Mouse (Mus musculus) monocyte, adult 2 months (primary cell): ENCODE data around the gene Tmem245.
"Not testable (repeated sequence)": the region's sequence is repeated elsewhere in the genome, so short reads cannot be mapped to it uniquely, and the experiment has no call there.

Experiments used
- DNase-seq, 2 experiments: peaks; one replicate each; pipeline ENCODE4 v3.0.0; 2022; ENCODE audit warnings: low spot score in 2 of 2, low read depth in 1 of 2

Tmem245 gene

GRCm38 (mm10) chr4:56930312-56930711, 16.9 kb downstream of the Tmem245 start:
- no peak for DNase-seq

DNA sequence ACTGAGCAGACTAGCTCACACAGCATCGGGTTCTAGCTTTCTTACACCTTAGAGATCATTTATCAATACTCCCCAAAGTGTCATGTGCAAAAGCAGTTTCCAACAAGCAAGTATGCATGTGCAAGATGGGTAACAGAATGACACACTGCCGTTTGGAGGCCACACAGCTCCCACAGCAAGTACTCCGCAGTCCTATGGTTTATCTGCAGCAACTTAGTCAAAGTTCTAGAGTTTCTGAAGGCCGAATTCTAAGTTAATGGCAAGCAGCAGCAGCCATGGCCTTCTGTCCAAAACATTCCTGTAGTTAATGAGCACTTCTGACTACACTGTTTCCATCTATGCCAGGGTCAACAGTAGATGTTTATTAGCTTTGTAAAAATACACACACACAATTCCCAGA, 20.3 kb downstream of the Tmem245 start:
- DNase-seq: no peak

GRCm38 (mm10) chr4:56922229-56922628, 25.0 kb downstream of the Tmem245 start:
- no peak for DNase-seq

GRCm38 (mm10) chr4:56915732-56916325, 31.4 kb downstream of the Tmem245 start:
- DNase-seq: no peak

DNA sequence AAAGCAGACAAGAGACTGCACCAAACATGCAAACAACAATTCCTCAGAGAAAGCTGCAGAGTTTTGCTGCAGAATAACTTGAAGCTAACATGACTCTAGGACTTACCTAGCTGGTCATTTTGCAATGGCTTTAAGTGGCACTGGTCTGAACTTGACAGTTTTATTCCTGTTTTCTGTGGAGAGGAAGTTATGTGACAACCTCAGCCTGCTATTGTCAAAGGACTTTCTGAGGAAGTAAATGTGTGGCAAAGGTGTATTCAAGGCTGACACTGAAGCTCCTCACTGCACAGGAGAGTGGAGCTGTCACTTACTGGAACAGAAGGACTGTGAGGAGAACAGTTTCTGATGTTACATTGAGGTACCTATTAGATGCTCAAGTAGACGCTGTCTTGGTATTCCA, 32.5 kb downstream of the Tmem245 start:
- no peak for DNase-seq

DNA sequence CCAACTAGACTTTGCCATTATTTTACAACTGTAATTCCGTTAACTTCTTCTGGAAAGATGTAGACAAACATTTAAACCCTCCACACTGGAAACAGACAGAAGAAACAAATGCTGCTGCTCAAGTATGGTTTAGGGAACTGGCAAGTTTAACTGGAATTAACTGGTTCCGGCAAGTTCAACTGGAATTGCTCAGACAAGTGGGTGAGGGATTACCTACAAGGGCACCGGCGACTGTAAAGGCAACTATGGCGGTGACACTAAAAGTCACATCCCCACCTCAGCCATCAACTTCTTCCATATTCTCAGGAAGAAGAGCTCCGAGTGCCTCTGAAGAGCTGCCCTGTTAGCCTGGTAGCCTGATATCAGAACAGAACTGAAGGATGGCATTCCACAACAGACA, 32.9 kb downstream of the Tmem245 start:
- DNase-seq: no peak

GRCm38 (mm10) chr4:56912382-56913001, 34.7 kb downstream of the Tmem245 start:
- DNase-seq: no peak

- DNase-seq: no peak
Observed at GRCm38 (mm10) chr4:56909568-56909967, 37.7 kb downstream of the Tmem245 start.

DNA sequence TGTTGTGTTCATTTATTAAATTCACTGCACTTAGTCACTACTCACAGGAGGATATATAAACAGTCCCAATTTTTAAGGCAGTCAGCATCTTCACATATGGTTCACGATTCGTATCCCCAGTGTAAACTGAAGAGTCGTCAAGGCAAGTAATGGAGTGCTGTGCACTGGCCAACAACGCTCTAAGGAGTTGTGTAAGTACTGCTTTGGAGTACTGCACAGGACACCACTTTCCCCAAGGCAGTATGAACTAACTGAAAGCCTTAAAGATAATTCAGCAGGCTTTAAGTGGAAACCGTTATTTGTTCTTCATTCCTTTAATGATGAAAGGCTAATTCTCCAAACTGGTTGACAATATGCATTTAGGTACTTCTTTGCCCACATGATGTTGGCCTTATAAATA, 39.6 kb downstream of the Tmem245 start:
- no peak for DNase-seq

DNA sequence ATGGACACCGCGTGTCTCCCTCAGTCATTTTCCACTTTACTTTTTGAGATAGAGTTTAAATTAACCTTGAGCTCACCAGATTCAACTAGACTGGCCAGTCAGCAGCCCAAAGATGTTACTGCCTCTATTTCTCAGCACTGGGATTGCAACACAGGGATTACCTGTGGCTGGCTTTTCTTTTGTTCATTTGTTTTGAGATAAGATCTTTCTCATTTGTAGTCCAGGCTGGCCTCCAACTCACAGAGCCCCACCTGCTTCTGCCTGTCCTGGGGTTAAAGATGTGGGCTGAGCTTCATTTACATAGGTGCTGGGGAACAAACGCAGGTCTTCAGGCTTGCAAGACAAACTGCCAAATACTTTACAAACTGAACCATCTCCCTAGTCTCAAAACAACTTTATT, 40.3 kb downstream of the Tmem245 start:
- DNase-seq: no peak

- no peak for DNase-seq
Observed at GRCm38 (mm10) chr4:56905507-56905906, 41.7 kb downstream of the Tmem245 start.

DNA sequence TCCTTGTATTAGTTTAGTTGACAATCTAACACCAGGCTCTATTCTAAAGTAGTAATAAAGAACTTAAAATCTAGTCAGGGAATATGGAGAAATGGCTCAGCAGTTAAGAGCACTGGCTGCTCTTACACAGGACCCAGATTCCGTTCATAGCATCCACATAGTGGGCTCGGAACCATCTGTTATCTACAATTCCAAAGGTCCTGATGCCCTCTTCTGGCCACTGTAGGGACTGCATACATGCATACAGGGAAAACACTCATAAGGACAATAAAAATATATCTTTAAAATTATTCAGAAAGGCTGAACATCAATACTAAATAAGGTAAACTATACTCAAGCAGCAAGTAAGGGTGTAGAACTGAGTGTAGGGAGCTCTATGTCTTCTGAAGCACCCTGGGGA, 45.6 kb downstream of the Tmem245 start:
- DNase-seq: no peak

GRCm38 (mm10) chr4:56899216-56899615, 48.0 kb downstream of the Tmem245 start:
- DNase-seq: no peak

DNA sequence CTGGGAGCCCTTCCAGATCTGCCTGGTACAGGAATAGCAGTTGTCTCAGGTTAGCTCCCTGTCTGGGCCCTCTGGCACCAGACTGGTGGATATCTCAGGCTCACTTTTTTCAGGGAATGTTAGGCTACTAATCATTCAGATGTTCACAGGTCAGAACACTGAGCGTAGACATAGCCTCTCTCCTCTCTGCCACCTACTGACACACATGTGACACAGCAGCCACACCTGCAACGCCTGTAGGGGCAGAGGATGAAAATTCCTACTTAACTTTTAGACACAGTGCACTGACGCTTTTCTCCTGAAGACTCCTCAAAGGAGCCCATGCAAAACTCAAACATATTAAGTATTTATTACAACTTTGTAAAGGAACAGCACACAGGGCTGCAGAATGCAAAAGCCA, 49.7 kb downstream of the Tmem245 start:
- DNase-seq: no peak

DNA sequence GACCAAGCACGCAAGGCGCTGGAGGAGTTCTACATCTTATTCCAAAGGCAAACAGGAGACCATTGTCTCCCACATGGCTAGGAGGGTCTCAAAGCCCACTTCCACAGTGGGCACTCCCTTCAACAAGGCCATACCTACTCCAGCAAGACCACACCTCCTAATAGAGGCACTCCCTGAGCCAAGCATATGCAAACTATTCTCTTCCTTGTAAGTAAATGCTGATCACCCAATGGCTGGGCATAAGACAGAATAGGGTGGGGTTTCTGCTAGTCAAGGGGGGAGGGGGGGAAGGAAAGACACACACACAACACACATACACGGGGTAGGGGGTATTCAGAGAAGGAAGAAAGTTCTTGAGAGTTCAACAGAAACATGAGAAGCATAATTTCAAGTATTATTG, 53.0 kb downstream of the Tmem245 start:
- DNase-seq: no peak

DNA sequence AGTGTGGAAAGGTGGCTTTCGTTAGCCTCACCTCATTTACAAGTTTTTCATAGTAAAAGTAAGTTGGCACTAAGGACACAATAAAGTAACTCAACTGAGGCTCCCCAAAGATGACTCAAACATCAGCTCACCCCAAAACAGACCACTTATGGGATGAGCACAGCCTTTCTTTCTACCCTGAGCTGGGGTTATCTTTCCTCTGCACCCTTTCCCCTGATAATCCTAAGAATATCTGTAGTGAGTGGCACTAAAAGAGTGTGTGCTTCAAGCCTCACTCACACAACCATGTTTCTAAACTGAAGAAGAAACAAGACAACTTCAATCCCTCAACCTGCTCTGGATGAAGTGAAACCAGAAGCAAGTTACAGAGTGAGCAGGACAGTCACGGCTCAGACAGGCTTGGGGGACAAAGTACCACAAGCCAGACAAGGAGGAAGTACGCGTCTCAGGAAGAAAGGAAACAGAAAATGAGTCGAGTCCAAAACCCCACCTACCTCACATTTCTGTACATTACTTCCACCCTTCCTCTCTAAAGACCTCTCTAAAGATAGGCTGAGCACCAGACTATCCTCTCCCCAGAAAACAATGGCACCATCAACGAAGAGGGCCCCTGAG, 54.6 kb downstream of the Tmem245 start:
- DNase-seq: no peak

DNA sequence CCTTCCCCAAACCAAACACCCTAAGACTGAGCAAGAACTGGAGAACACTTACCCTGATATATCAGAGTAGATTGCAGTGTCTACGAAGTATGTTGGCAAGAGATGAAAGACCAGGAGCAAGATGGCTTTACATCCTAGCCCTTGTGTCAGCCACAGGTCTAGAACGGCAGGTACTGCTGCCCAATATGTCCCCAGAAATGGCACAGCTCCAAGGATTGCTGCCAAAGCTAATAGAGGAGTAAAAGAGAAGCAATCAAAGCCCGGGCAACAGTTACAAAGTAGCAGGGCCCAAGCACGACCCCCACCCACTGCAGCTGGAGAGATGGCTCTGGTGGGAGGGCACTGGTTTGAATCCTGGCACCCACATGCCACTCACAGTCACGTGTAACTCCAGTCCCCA, 58.8 kb downstream of the Tmem245 start:
- no peak for DNase-seq

GRCm38 (mm10) chr4:56886286-56886979, 60.8 kb downstream of the Tmem245 start:
- no peak for DNase-seq

DNA sequence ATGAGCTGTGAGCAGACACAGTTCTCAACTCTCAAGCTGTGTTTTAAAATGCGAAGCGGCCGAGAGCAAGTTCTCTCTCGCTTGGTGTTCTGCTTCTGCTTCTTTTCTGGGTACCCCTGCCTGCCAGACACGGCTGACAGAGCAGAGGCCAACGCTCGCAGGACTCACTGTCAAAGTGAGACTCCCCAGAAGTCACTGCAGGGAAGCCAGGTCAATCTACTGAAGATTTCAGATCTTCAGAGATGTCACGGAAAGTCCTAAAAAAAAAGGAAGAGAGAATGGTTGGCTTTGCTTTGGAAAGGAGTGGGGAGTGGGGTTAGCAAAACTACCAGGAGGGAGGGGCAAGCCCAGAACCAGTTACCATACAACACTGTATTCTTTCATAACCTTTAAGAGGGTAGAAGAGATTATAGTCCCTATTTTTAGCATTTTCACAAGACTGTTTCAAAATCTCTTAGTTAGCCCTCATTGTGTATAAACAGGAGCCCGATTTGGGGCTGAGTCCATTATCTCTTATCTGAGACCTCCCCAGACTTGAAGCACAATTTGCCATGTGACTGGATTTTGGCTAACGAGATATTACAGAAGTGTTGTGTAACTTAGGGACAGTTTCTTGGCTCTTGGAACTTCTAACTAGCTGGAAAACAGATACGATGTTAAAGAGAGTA, 67.1 kb downstream of the Tmem245 start:
- DNase-seq: no peak

GRCm38 (mm10) chr4:56878971-56879370, 68.3 kb downstream of the Tmem245 start:
- DNase-seq: no peak

DNA sequence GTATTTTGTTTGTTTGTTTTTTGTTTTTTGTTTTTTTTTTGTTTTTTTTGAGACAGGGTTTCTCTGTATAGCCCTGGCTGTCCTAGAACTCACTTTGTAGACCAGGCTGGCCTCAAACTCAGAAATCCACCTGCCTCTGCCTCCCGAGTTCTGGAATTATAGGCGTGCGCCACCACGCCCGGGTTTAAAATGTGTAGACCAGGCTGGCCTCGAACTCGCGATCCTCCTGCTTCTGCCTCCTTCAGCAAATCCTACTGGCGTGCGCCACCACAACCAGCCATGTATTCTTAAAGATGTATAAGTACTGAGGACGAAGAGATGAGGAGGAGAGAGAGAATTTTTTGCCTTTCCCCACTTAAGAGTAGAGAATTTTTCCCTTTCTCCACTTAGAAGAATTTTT, 76.7 kb downstream of the Tmem245 start:
- DNase-seq: not testable (repeated sequence)

DNA sequence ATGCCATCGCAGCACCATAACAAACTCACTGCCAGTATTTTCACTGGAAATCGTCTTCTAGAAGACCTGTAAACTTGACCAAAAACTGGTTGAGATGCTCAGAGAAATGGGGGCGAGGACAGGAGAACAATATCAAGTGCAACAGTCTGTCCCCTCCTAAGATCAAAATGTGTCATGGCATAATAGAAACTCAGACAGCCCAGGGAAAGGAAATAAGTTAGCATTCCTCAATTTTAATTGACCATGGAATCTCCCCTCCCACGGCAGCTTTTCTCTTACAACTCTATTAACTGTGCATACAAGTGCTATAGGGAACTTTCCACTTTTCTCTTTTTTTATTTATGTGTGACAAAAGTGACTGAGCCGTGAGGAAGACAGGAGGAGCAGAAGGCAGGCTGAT, 79.5 kb downstream of the Tmem245 start:
- no peak for DNase-seq
